Mouse (Mus musculus) kidney, embryonic 14.5 days (tissue): ENCODE data around the gene Inpp5a. TPM values are rescaled to one million over a fixed set of nuclear protein-coding genes. Genes with fewer than 3 reads are reported as not detected.

Experiments
- ATAC-seq: fragments of 200-750 bp; cut with Nextera tagmentation; 2 replicates; pipeline ENCODE4 v1.8.0; 2017; ENCODE audit warnings: moderate number of reproducible peaks, mild to moderate bottlenecking, moderate TSS enrichment, moderate library complexity; ENCODE audit not compliant: low FRiP score, low TSS enrichment
- H3K27ac ChIP-seq: fragments of 300-500 bp; sonication (generic); 2 replicates; pipeline ENCODE4 v1.5.1; 2014; ENCODE audit warnings: low read depth, mild to moderate bottlenecking, low read length, moderate library complexity, mixed read lengths
- H3K27me3 ChIP-seq: fragments of 300-500 bp; sonication (generic); 2 replicates; pipeline ENCODE4 v1.6.1; 2014; ENCODE audit warnings: mild to moderate bottlenecking, low read length; ENCODE audit not compliant: control insufficient read depth, insufficient read depth
- H3K36me3 ChIP-seq: fragments of 300-500 bp; sonication (generic); 2 replicates; pipeline ENCODE4 v1.6.1; 2014; ENCODE audit warnings: low read length, mixed read lengths; ENCODE audit not compliant: control insufficient read depth, insufficient read depth
- H3K4me1 ChIP-seq: fragments of 300-500 bp; sonication (generic); 2 replicates; pipeline ENCODE4 v1.6.1; 2014; ENCODE audit warnings: low read length, mixed read lengths; ENCODE audit not compliant: control insufficient read depth, insufficient read depth
- H3K4me2 ChIP-seq: fragments of 300-500 bp; sonication (generic); replicated peaks from 2 replicates; pipeline ENCODE4 v1.6.1; 2014; ENCODE audit warnings: low read depth, mild to moderate bottlenecking, low read length
- H3K4me3 ChIP-seq: fragments of 300-500 bp; sonication (generic); 2 replicates; pipeline ENCODE4 v1.5.1; 2014; ENCODE audit warnings: mild to moderate bottlenecking, low read length
- H3K9ac ChIP-seq: fragments of 300-500 bp; sonication (generic); 2 replicates; pipeline ENCODE4 v1.6.1; 2014; ENCODE audit warnings: low read depth, mild to moderate bottlenecking, low read length, moderate library complexity
- H3K9me3 ChIP-seq: fragments of 300-500 bp; sonication (generic); 2 replicates; pipeline ENCODE4 v1.6.1; 2016; ENCODE audit warnings: low read length; ENCODE audit not compliant: control insufficient read depth
- WGBS: fragments of 180-500 bp; shearing (Covaris S2); extraction: QIAGEN DNeasy Blood & Tissue Kit; methylation state at CpG from one replicate; pipeline ENCODE4 v1.1.7; 2014; 5-methylcytosine and 5-hydroxymethylcytosine counted together
- polyA plus RNA-seq: library from polyadenylated mRNA; unstranded; fragments of >200 nt; fragmentation: Nextera tagmentation; extraction: Ambion mirVana; gene quantifications from 2 replicates; pipeline ENCODE4 v1.2.1, GENCODE M21; 2014

The Inpp5a gene
- 19.6 and 26.1 TPM in 2 replicates for polyA plus RNA-seq

DNA sequence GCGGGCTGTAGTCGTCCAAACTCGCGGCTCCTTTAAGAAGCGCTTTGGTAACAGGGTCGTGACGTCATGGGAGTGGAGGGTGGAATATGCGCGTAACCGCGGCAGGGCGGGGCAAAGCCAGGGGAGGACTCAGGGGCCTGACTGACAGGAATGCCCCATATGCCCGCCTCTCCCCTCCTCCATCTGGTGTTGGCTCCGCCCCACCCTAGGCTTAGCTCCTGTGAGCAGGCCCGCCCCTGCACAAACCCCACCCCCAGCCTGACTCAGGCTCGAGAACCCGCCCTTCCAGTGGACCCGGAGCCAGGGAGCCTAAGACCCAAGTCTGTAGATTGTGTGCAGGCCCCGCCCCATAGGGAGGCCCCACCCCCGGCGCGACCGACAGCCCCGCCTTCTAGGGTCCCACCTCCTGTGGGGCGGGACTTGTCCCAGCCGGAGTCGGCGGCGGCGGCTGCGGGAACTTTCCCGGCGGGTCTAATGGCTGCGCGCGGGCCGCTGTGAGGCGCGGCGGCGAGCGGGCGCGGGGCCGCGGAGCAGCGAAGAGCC lies at the start of gene Inpp5a:
Inpp5a (plus strand) TSS at position 440 of the 543 bp plus-strand sequence.
- Histone ChIP-seq H3K4me3 (peak within 1 kb of the TSS; percentile 91), H3K27me3 (no peaks in the 10 kb centered on the region), H3K27ac (peak within 1 kb of the TSS; percentile 73), H3K9me3 (no peaks in the 10 kb centered on the region), H3K4me1 (peaks cover 27% of the 10 kb centered on the region), H3K9ac (peak within 1 kb of the TSS; percentile 95), H3K4me2 (peak within 1 kb of the TSS; percentile 84), H3K36me3 (no peaks in the 10 kb centered on the region)
- peak; percentile 98 for ATAC-seq
- under 1% methylated on average over 46 of the region's 47 CpGs for WGBS

- no peak for ATAC-seq
- 76% methylated on average over 3 of the region's 3 CpGs for WGBS
- Histone ChIP-seq H3K9me3 (no peaks in the 10 kb centered on the region), H3K27ac (no peak overlapping the region), H3K4me3 (no peak overlapping the region), H3K9ac (no peak overlapping the region), H3K4me1 (no peaks in the 10 kb centered on the region), H3K27me3 (no peaks in the 10 kb centered on the region), H3K4me2 (no peak overlapping the region), H3K36me3 (no peaks in the 10 kb centered on the region)
These were observed 49.7 kb upstream of the Inpp5a start for GRCm38 (mm10) chr7:139339184-139339583.

DNA sequence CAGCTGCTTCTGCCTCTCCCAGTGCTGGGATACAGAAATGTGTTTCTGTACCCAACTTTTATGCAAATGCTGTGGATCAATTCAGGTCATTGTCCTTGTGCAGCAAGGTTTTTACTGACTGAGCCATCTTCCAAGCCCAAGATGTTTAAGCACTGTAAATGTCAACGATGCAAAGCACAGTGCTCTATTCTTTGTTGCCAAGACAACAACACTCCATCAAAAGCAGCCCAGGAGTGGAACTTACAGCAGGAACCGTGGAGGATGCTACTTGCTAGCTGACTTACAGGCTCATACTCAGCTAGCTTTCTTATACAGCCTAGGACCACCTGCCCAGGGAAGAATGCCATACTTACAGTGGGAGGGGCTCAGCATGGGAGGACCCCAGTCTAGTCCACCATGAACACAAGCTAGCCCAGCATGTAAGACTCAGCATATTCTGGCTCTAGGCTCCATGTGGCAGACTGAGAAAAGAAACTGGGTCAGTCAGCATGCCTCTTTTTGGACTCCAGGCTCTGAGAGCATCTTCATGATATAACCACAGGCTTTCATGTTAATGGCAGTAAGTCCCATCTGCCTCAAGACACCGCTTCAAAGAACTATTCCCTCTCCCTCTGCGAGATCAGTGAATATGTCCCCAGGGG lies 47.8 kb upstream of the Inpp5a start:
- no peak for ATAC-seq
- Histone ChIP-seq H3K36me3 (no peaks in the 10 kb centered on the region), H3K4me2 (no peak overlapping the region), H3K9ac (no peak overlapping the region), H3K4me3 (no peak overlapping the region), H3K27ac (no peak overlapping the region), H3K4me1 (no peaks in the 10 kb centered on the region), H3K27me3 (no peaks in the 10 kb centered on the region), H3K9me3 (no peaks in the 10 kb centered on the region)
- WGBS, result 69% methylated on average over 4 of the region's 4 CpGs

GRCm38 (mm10) chr7:139342809-139343208 lies 46.1 kb upstream of the Inpp5a start:
- H3K4me3 ChIP-seq, result no peak overlapping the region
- no peaks in the 10 kb centered on the region for H3K36me3 ChIP-seq
- H3K4me1 ChIP-seq, result no peaks in the 10 kb centered on the region
- H3K27ac ChIP-seq, result no peak overlapping the region
- ATAC-seq, result no peak
- no peaks in the 10 kb centered on the region for H3K27me3 ChIP-seq
- no peaks in the 10 kb centered on the region for H3K9me3 ChIP-seq
- H3K4me2 ChIP-seq, result no peak overlapping the region
- WGBS, result 89% methylated on average over 5 of the region's 5 CpGs
- H3K9ac ChIP-seq, result no peak overlapping the region

GRCm38 (mm10) chr7:139347051-139347450 lies 41.9 kb upstream of the Inpp5a start:
- Histone ChIP-seq H3K9ac (no peak overlapping the region), H3K9me3 (no peaks in the 10 kb centered on the region), H3K27me3 (no peaks in the 10 kb centered on the region), H3K36me3 (no peaks in the 10 kb centered on the region), H3K4me2 (no peak overlapping the region), H3K27ac (no peak overlapping the region), H3K4me3 (no peak overlapping the region), H3K4me1 (no peaks in the 10 kb centered on the region)
- ATAC-seq, result no peak
- 24% methylated on average over 7 of the region's 7 CpGs for WGBS

GRCm38 (mm10) chr7:139350606-139351005 lies 38.3 kb upstream of the Inpp5a start:
- Histone ChIP-seq H3K9me3 (no peaks in the 10 kb centered on the region), H3K4me1 (no peaks in the 10 kb centered on the region), H3K36me3 (no peaks in the 10 kb centered on the region), H3K27me3 (no peaks in the 10 kb centered on the region), H3K4me2 (no peak overlapping the region), H3K4me3 (no peak overlapping the region), H3K27ac (no peak overlapping the region), H3K9ac (no peak overlapping the region)
- 71% methylated on average over 3 of the region's 3 CpGs for WGBS
- ATAC-seq, result no peak

GRCm38 (mm10) chr7:139354370-139355139 lies 34.4 kb upstream of the Inpp5a start:
- H3K4me3 ChIP-seq, result no peak overlapping the region
- H3K36me3 ChIP-seq, result no peaks in the 10 kb centered on the region
- H3K4me2 ChIP-seq, result no peak overlapping the region
- ATAC-seq, result no peak
- no peaks in the 10 kb centered on the region for H3K27me3 ChIP-seq
- 93% methylated on average over 4 of the region's 4 CpGs for WGBS
- H3K9ac ChIP-seq, result no peak overlapping the region
- no peak overlapping the region for H3K27ac ChIP-seq
- H3K9me3 ChIP-seq, result no peaks in the 10 kb centered on the region
- no peaks in the 10 kb centered on the region for H3K4me1 ChIP-seq

DNA sequence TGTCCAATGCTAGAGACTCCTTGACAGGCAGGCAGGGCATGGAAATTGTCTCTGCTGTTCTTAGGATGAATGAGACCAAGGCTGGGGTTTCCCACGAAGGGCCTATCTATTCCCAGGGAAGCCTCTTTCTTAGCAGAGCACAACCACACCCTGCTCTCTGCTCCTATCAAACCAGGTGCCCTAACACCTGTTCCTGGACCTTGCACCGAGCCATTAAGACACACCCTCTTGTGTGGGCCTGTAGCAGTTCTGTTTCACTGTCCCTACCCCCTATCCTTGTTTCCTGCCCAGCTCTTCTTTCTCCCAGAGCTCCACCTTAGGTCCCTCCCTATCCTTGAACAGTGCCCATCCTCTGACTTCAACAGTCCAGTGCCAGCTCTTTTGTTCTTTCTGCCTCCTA lies 31.9 kb upstream of the Inpp5a start:
- no peak overlapping the region for H3K4me3 ChIP-seq
- H3K27ac ChIP-seq, result no peak overlapping the region
- ATAC-seq, result no peak
- H3K9ac ChIP-seq, result no peak overlapping the region
- H3K36me3 ChIP-seq, result no peaks in the 10 kb centered on the region
- no peaks in the 10 kb centered on the region for H3K27me3 ChIP-seq
- no peak overlapping the region for H3K4me2 ChIP-seq
- H3K9me3 ChIP-seq, result no peaks in the 10 kb centered on the region
- WGBS, result 73% methylated on average over 2 of the region's 2 CpGs
- H3K4me1 ChIP-seq, result no peaks in the 10 kb centered on the region

DNA sequence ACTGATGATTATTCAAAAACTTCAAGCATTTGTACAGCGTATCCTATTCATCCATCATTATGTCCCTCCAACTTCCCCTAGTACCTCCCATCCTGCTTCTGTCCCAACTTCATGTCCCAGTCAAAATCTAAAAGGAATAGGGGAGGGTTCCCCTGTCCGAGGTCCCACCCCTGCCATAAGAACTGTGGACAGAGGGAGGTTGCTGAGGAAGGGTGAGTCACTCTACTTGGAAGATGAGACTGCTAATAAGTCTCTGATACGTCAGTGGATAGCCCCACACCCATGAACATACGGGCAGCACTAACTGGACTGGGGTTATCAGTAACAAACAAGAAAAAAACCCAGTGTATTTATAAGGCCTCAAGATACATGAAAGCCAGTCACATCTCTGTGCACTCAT lies 29.0 kb upstream of the Inpp5a start:
- no peak overlapping the region for H3K4me3 ChIP-seq
- no peak for ATAC-seq
- peaks cover 20% of the 10 kb centered on the region for H3K4me1 ChIP-seq
- H3K4me2 ChIP-seq, result no peak overlapping the region
- H3K27me3 ChIP-seq, result no peaks in the 10 kb centered on the region
- H3K27ac ChIP-seq, result no peak overlapping the region
- 66% methylated on average over 4 of the region's 4 CpGs for WGBS
- H3K9me3 ChIP-seq, result no peaks in the 10 kb centered on the region
- H3K36me3 ChIP-seq, result no peaks in the 10 kb centered on the region
- H3K9ac ChIP-seq, result no peak overlapping the region
